Mouse (Mus musculus): Measurements from ENCODE around the gene Snrpf. TPM values are rescaled to one million over a fixed set of nuclear protein-coding genes. Genes with fewer than 3 reads are reported as not detected.
"Not testable (repeated sequence)": the region's sequence is repeated elsewhere in the genome, so short reads cannot be mapped to it uniquely, and the experiment has no call there.

The Snrpf gene
- total and polyA plus RNA-seq, 2 experiments, result 13.7 to 14.5 TPM

DNA sequence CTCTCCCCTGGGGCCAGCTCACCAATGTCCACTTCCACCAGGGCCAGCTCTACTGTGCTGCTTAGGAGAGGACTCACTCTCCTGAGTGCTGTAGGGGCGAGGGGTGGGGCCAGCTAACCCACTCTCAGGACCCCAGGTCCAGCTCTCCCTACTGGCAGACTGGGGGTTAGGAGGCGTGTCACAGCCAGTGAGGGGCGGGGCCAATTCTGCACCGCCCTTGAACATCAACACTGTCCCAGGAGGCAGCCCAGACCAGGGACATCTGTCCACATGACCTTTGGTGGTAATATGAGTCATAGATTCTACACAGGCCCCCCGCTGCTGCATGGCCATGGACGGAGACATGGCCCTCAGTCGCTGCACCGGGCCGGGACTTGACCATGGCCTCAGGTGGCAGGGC is 29.7 kb downstream of the Snrpf start:
- Histone ChIP-seq H3K9ac (ENCODE audit: low read depth, low read length) (no peak overlapping the region), H3K27me3 (ENCODE audit: control insufficient read depth, insufficient read depth, low read length) (no peaks in the 10 kb centered on the region), H3K4me3 (ENCODE audit: insufficient read depth, low read depth, low read length) (no peak overlapping the region), H3K36me3 (ENCODE audit: control insufficient read depth, insufficient read depth, low read length) (no peaks in the 10 kb centered on the region), H3K79me2 (ENCODE audit: control insufficient read depth, insufficient read depth, low read length) (no peaks in the 10 kb centered on the region), H3K27ac (replicated peaks; ENCODE audit: insufficient read depth, low read depth, low read length) (no peak overlapping the region), H3K4me1 (ENCODE audit: control insufficient read depth, insufficient read depth, low read length) (no peaks in the 10 kb centered on the region)
- WGBS, result 61% methylated on average over 9 of the region's 9 CpGs
- no peak for DNase-seq (ENCODE audit: extremely low read depth, low read depth, low spot score)
- no peak for TF ChIP-seq POLR2A (IDR thresholded peaks at IDR 0.05; ENCODE audit: extremely low read depth, insufficient read depth, low read length)
- no peak for TF ChIP-seq CTCF (IDR thresholded peaks at IDR 0.05; ENCODE audit: low read depth, low read length)

DNA sequence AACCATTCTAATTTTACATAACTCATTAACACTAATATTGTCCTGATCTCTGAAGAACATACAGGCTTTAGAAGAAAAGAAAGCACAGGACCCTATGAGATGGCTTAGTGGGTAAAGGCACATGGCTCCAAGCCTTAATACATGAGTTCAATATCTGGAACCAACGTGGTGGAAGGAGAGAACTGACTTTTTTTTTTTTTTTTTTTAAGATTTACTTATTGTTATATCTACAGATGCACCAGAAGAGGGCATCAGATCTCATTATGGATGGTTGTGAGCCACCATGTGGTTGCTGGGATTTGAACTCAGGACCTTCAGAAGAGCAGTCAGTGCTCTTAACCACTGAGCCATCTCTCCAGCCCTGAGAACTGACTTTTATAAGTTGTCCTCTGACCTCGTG is 31.5 kb downstream of the Snrpf start:
- not testable (repeated sequence) for H3K27me3 ChIP-seq (ENCODE audit: control insufficient read depth, insufficient read depth, low read length); DNase-seq (ENCODE audit: extremely low read depth, low read depth, low spot score); H3K27ac ChIP-seq (replicated peaks; ENCODE audit: insufficient read depth, low read depth, low read length); H3K36me3 ChIP-seq (ENCODE audit: control insufficient read depth, insufficient read depth, low read length); H3K79me2 ChIP-seq (ENCODE audit: control insufficient read depth, insufficient read depth, low read length); H3K9ac ChIP-seq (ENCODE audit: low read depth, low read length); H3K4me1 ChIP-seq (ENCODE audit: control insufficient read depth, insufficient read depth, low read length); H3K4me3 ChIP-seq (ENCODE audit: insufficient read depth, low read depth, low read length)
- 49% methylated on average over 2 of the region's 2 CpGs for WGBS

- 83% methylated on average over 8 of the region's 8 CpGs for WGBS
- no peaks in the 10 kb centered on the region for H3K4me1 ChIP-seq (ENCODE audit: control insufficient read depth, insufficient read depth, low read length)
- no peak overlapping the region for H3K9ac ChIP-seq (ENCODE audit: low read depth, low read length)
- TF ChIP-seq CTCF (IDR thresholded peaks at IDR 0.05; ENCODE audit: low read depth, low read length) (no peak), POLR2A (IDR thresholded peaks at IDR 0.05; ENCODE audit: extremely low read depth, insufficient read depth, low read length) (no peak)
- H3K27me3 ChIP-seq (ENCODE audit: control insufficient read depth, insufficient read depth, low read length), result no peaks in the 10 kb centered on the region
- H3K27ac ChIP-seq (replicated peaks; ENCODE audit: insufficient read depth, low read depth, low read length), result no peak overlapping the region
- H3K36me3 ChIP-seq (ENCODE audit: control insufficient read depth, insufficient read depth, low read length), result no peaks in the 10 kb centered on the region
- no peak for DNase-seq (ENCODE audit: extremely low read depth, low read depth, low spot score)
- no peaks in the 10 kb centered on the region for H3K79me2 ChIP-seq (ENCODE audit: control insufficient read depth, insufficient read depth, low read length)
- H3K4me3 ChIP-seq (ENCODE audit: insufficient read depth, low read depth, low read length), result no peak overlapping the region
Observed at GRCm38 (mm10) chr10:93552596-93552995, 36.9 kb downstream of the Snrpf start.

DNA sequence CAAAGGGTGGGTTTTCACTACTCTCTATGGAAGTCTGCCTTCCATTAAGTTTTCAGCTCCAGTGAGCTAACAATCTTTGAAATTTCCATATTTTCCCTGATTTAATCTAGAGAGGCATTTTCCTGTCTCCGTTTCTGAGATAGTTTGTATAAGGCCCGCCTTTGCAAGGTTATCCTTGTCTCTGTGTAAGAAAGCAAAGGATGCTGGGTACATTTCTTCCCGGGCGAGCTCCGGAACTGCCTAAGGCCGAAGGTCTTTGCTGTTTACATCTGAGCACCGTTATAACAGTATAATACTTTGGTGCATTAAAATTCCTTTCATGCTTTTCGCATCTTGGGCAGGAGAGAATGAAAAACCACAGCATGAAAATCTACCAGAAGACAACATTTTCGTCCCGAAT is 39.7 kb downstream of the Snrpf start:
- TF ChIP-seq POLR2A (IDR thresholded peaks at IDR 0.05; ENCODE audit: extremely low read depth, insufficient read depth, low read length) (no peak), CTCF (IDR thresholded peaks at IDR 0.05; ENCODE audit: low read depth, low read length) (no peak)
- Histone ChIP-seq H3K79me2 (ENCODE audit: control insufficient read depth, insufficient read depth, low read length) (no peaks in the 10 kb centered on the region), H3K4me1 (ENCODE audit: control insufficient read depth, insufficient read depth, low read length) (no peaks in the 10 kb centered on the region), H3K27me3 (ENCODE audit: control insufficient read depth, insufficient read depth, low read length) (no peaks in the 10 kb centered on the region), H3K36me3 (ENCODE audit: control insufficient read depth, insufficient read depth, low read length) (no peaks in the 10 kb centered on the region), H3K9ac (ENCODE audit: low read depth, low read length) (no peak overlapping the region), H3K27ac (replicated peaks; ENCODE audit: insufficient read depth, low read depth, low read length) (no peak overlapping the region), H3K4me3 (ENCODE audit: insufficient read depth, low read depth, low read length) (no peak overlapping the region)
- no peak for DNase-seq (ENCODE audit: extremely low read depth, low read depth, low spot score)
- WGBS, result 73% methylated on average over 10 of the region's 10 CpGs

DNA sequence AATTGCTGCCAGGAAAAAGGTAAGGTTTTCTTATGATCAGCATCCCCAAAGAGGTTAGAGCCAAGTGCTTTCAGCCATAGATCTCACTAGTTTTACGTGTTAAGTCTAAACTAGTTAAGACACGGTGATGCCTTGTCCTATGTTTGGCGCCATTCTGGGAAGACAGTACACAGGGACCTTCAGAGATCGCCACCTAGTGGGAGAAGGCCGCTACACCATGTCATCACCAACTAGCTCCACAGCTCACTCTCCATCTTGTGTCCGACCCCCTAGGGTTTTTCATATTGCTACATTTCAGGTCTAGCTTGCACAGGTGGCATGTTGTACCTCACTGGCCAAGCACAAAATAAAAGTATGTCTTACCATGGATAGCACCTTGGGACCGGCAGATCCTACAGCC is 40.5 kb downstream of the Snrpf start:
- TF ChIP-seq POLR2A (IDR thresholded peaks at IDR 0.05; ENCODE audit: extremely low read depth, insufficient read depth, low read length) (no peak), CTCF (IDR thresholded peaks at IDR 0.05; ENCODE audit: low read depth, low read length) (peak; percentile 93)
- Histone ChIP-seq H3K27ac (replicated peaks; ENCODE audit: insufficient read depth, low read depth, low read length) (no peak overlapping the region), H3K36me3 (ENCODE audit: control insufficient read depth, insufficient read depth, low read length) (no peaks in the 10 kb centered on the region), H3K4me3 (ENCODE audit: insufficient read depth, low read depth, low read length) (no peak overlapping the region), H3K9ac (ENCODE audit: low read depth, low read length) (no peak overlapping the region), H3K27me3 (ENCODE audit: control insufficient read depth, insufficient read depth, low read length) (no peaks in the 10 kb centered on the region), H3K4me1 (ENCODE audit: control insufficient read depth, insufficient read depth, low read length) (peaks cover 2% of the 10 kb centered on the region), H3K79me2 (ENCODE audit: control insufficient read depth, insufficient read depth, low read length) (no peaks in the 10 kb centered on the region)
- 11% methylated on average over 7 of the region's 7 CpGs for WGBS
- DNase-seq (ENCODE audit: extremely low read depth, low read depth, low spot score), result peak; percentile 64

- no peak for TF ChIP-seq CTCF (IDR thresholded peaks at IDR 0.05; ENCODE audit: low read depth, low read length)
- TF ChIP-seq POLR2A (IDR thresholded peaks at IDR 0.05; ENCODE audit: extremely low read depth, insufficient read depth, low read length), result no peak
- H3K4me3 ChIP-seq (ENCODE audit: insufficient read depth, low read depth, low read length), result no peak overlapping the region
- no peak for DNase-seq (ENCODE audit: extremely low read depth, low read depth, low spot score)
- H3K27me3 ChIP-seq (ENCODE audit: control insufficient read depth, insufficient read depth, low read length), result no peaks in the 10 kb centered on the region
- H3K9ac ChIP-seq (ENCODE audit: low read depth, low read length), result no peak overlapping the region
- WGBS, result 93% methylated on average over 4 of the region's 4 CpGs
- H3K27ac ChIP-seq (replicated peaks; ENCODE audit: insufficient read depth, low read depth, low read length), result no peak overlapping the region
- no peaks in the 10 kb centered on the region for H3K36me3 ChIP-seq (ENCODE audit: control insufficient read depth, insufficient read depth, low read length)
- peaks cover 7% of the 10 kb centered on the region for H3K4me1 ChIP-seq (ENCODE audit: control insufficient read depth, insufficient read depth, low read length)
- no peaks in the 10 kb centered on the region for H3K79me2 ChIP-seq (ENCODE audit: control insufficient read depth, insufficient read depth, low read length)
Observed at GRCm38 (mm10) chr10:93547741-93548270, 41.7 kb downstream of the Snrpf start.

All from liver, adult 2 months (tissue).